Mouse (Mus musculus) embryonic stem cell, embryonic (primary cell): ENCODE measurements around the gene Nudt2.

Experiments
- CTCF ChIA-PET, 4 experiments: fragments of 300-600 bp in 2 of 4; fragments of 350-600 bp in 2 of 4; sonication (Branson Sonifier 250); formaldehyde crosslinking; loops; one replicate each; lab custom pipeline; 2022; ENCODE audit warnings: inconsistent platforms in 2 of 4; lab: Charles Lee
- POLR2A ChIA-PET, 4 experiments: fragments of 300-600 bp in 2 of 4; fragments of 350-600 bp in 2 of 4; sonication (Branson Sonifier 250); formaldehyde crosslinking; loops; one replicate each; lab custom pipeline; 2022; ENCODE audit warnings: antibody characterized with exemption in 4 of 4, inconsistent platforms in 1 of 4; lab: Charles Lee

Gene Nudt2

DNA sequence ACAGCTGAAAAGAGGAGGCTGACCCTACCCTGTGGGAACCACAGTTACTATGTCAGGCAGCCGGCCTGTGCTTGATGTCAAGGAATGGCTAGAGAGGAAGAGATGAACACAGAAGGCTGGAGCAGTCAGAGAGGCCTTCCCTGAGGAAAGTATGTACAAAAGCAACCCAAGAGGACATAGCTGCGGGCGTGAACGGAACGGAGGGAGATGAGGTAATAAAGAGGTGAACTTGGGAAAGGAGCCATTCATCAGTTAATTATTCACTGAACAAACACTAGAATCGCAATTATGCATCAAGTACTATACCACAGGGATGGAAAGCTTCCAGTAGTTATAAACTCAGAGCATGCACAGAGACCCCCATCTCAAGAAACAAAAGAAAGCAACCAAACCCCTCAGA, 57.2 kb downstream of the Nudt2 start:
- CTCF ChIA-PET, result interaction anchor here in 2 of 4 experiments (0.5 to 2.2 kb wide), 8 partner anchors 14 to 191 kb away, joined by 3 to 6 read pairs (median 4); partner anchors contain the start of genes AI464131 (in 1 of the 2), Dnaic1 (in 1 of the 2), Fam219a (in 1 of the 2) and Rpp25l (in 1 of the 2)
- POLR2A ChIA-PET, result interaction anchor here in 3 of 4 experiments (0.5 to 1.3 kb wide), 4 partner anchors 15 to 47 kb away, joined by 3 read pairs; partner anchors contain the start of genes Dnaic1 (in 1 of the 3) and Fam219a (in 1 of the 3)

DNA sequence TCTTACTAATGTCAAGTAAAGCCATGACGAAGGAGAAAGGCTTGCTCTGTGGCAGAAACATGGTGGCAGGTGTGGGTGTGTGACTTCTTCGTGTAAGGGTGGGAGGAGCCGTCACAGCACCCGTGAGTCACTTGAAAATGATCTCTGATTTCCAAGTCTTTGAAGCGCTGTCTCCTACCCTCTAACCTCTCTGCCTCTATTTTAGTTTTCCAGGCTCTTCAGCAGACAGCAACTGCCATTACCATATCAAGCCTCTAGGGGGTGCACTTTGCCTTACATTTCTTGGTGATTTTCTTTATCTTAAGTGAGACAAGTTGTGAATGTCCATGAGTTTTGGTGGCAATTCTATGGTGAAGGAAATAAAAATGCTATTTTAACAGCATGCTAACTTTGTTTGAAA, 57.8 kb downstream of the Nudt2 start:
- ChIA-PET CTCF (interaction anchor here (0.6 to 2.2 kb wide), 10 partner anchors 15 to 191 kb away, joined by 3 to 5 read pairs (median 3); partner anchors contain the start of genes AI464131 (in 1 of the 4), Cntfr (in 1 of the 4), Dnaic1 (in 1 of the 4) and Fam219a (in 1 of the 4)), POLR2A (interaction anchor here in 2 of 4 experiments (0.5 to 1.3 kb wide), 5 partner anchors 9 to 83 kb away, joined by 3 read pairs; partner anchors contain the start of genes Dnaic1 (in 1 of the 2) and Fam219a (in 1 of the 2))

DNA sequence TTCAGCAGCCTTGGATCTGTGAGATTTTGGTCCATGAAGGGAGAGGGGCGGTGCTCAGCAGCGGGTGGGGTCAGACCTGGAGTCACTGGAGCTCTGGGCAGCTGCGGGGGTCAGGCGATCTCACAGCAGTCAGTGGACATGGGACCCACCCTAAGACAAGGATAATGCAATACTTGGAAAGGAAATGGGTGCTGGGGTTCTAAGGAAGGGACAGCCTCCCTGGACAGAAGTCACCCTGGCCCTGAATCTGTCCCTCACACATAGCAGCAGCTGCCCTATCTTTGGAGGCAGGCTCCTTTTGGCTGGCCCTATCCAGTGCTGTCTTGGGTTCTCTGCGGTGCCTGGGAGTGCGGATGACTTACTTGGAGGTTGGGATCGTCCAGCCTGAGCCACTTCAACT, 58.9 kb downstream of the Nudt2 start:
- POLR2A ChIA-PET, result interaction anchor here in 2 of 4 experiments (0.8 to 1.4 kb wide), 6 partner anchors 8 to 189 kb away, joined by 3 to 4 read pairs (median 3); partner anchors contain the start of gene Rpp25l (in 1 of the 2)

DNA sequence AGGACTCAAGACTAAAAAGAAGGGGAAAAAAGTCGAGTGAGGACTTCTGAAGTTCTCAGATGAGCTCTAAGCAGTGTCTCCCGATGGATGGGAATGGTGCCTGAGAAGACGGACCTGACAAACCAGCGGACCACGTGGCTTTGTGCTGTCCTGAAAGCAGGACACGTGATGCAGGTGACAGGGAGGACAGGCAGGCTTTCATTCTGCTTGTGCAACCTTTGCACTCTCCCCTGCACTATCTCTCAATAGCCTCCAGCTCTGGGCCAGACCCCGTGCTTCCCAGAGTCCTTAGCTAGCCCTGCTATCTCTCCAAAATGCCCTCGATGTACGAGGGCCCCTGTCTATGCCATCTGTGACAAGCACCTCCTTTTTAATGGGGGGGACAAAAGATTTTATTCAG, 59.9 kb downstream of the Nudt2 start:
- ChIA-PET POLR2A (interaction anchor here in 1 of 4 experiments (1.4 kb wide), 1 partner anchor 39 kb away, joined by 3 read pairs; no protein-coding TSS in a partner anchor), CTCF (interaction anchor here in 2 of 4 experiments (1.1 to 1.3 kb wide), 3 partner anchors 21 to 56 kb away, joined by 3 to 4 read pairs (median 3); no protein-coding TSS in a partner anchor)

More for the DNA sequence above, 58.9 kb downstream of the Nudt2 start:
- CTCF ChIA-PET, result interaction anchor here in 3 of 4 experiments (0.8 to 1.3 kb wide), 9 partner anchors 15 to 90 kb away, joined by 3 to 4 read pairs (median 3); partner anchors contain the start of gene AI464131 (in 1 of the 3)

DNA sequence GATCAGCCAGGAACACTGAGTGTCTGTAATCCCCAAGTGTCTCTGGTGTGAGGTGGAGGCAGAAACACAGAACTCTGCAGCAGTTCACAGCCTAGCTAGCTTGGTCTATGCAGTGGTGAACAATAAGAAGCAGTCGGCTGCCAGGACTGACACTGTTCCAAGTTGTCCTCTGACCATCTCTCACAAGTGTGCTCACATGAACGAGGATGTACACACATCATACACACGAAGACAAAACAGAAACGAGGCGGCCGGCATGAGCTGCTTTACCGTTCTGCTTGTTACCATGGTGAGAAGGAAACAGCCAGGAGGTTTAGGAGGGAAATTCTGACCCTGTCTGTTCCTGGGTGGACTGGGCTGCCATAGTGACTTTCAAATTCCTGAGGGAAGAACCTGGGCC, 61.6 kb downstream of the Nudt2 start:
- CTCF ChIA-PET, result interaction anchor here in 2 of 4 experiments (0.9 kb wide), 2 partner anchors 22 to 146 kb away, joined by 3 to 9 read pairs; no protein-coding TSS in a partner anchor
- POLR2A ChIA-PET, result interaction anchor here in 1 of 4 experiments (1.1 kb wide), 1 partner anchor 181 kb away, joined by 3 read pairs; no protein-coding TSS in a partner anchor

DNA sequence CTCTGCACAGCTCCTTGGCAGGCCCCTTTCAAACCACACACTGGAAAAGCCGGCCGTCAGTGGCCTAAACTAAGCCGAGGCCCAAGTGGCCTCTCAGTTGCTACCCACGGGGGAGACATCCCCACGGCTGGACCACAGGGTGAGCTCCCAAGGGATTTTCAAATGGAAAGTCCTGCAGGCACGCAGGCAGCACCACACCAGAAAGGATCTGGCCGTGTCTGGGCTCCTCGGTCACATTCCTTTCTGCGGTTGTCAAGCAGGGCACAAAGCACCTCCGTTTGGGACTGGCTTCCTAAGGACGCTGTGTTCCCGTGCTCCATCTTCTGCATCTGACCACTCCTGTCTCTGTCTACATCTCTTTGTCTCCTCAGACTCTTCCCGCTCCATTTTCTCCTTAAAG, 62.1 kb downstream of the Nudt2 start:
- ChIA-PET POLR2A (interaction anchor here in 1 of 4 experiments (1.1 kb wide), 1 partner anchor 180 kb away, joined by 3 read pairs; no protein-coding TSS in a partner anchor), CTCF (no interaction called here)

DNA sequence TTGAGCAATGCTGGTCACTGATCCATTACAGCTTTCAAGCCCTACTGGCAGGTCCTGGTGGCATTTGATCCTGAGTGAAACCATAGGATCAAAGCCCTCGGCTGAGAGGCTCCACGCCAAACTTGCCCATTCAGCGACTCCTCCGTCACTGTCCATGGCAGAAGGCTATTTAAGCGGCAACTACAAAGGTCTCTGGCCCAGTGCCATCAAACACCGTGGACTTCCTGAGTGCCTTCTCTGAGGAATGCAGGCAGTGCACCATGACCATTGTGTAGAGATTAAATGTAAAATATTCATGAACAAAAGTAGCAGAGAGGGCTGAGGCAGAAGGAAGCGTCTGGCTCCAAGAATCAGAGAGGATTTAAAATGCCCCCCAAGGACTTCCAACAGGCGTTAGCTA, 63.0 kb downstream of the Nudt2 start:
- CTCF ChIA-PET, result no interaction called here

More for the DNA sequence above, 63.0 kb downstream of the Nudt2 start:
- POLR2A ChIA-PET, result interaction anchor here in 1 of 4 experiments (1.0 kb wide), 1 partner anchor 41 kb away, joined by 4 read pairs; the partner anchor contains the start of genes Dnaic1 and Fam219a
